Mouse (Mus musculus) liver, embryonic 13.5 days (tissue): Measurements from ENCODE around the gene Frmd4b. TPM values are rescaled to one million over a fixed set of nuclear protein-coding genes. Genes with fewer than 3 reads are reported as not detected.

Source experiments
- ATAC-seq: fragments of 200-750 bp; cut with Nextera tagmentation; 2 replicates; pipeline ENCODE4 v1.8.0; 2017; ENCODE audit warnings: low read depth, mild to moderate bottlenecking, moderate number of reproducible peaks, moderate library complexity
- DNase-seq: peaks from one replicate; pipeline ENCODE4 v3.0.0; 2022
- H3K27ac ChIP-seq: fragments of 300-500 bp; sonication (generic); 2 replicates; pipeline ENCODE4 v1.5.1; 2015; ENCODE audit warnings: moderate library complexity, mild to moderate bottlenecking, inconsistent platforms
- H3K27me3 ChIP-seq: fragments of 300-500 bp; sonication (generic); 2 replicates; pipeline ENCODE4 v1.6.1; 2015; ENCODE audit warnings: mild to moderate bottlenecking, inconsistent platforms
- H3K36me3 ChIP-seq: fragments of 300-500 bp; sonication (generic); 2 replicates; pipeline ENCODE4 v1.6.1; 2015; ENCODE audit warnings: mild to moderate bottlenecking, inconsistent platforms
- H3K4me1 ChIP-seq: fragments of 300-500 bp; sonication (generic); replicated peaks from 2 replicates; pipeline ENCODE4 v1.6.1; 2015; ENCODE audit warnings: inconsistent platforms
- H3K4me2 ChIP-seq: fragments of 300-500 bp; sonication (generic); 2 replicates; pipeline ENCODE4 v1.6.1; 2015; ENCODE audit warnings: inconsistent platforms, mild to moderate bottlenecking, moderate library complexity
- H3K4me3 ChIP-seq: fragments of 300-500 bp; sonication (generic); replicated peaks from 2 replicates; pipeline ENCODE4 v1.5.1; 2015; ENCODE audit warnings: mild to moderate bottlenecking, inconsistent platforms
- H3K9ac ChIP-seq: fragments of 300-500 bp; sonication (generic); 2 replicates; pipeline ENCODE4 v1.6.1; 2015; ENCODE audit warnings: mild to moderate bottlenecking, inconsistent platforms
- H3K9me3 ChIP-seq: fragments of 300-500 bp; sonication (generic); replicated peaks from 2 replicates; pipeline ENCODE4 v1.6.1; 2016; ENCODE audit warnings: inconsistent platforms
- WGBS: fragments of 180-500 bp; shearing (Covaris S2); methylation state at CpG from one replicate; pipeline ENCODE4 v1.1.7; 2015; ENCODE audit not compliant: insufficient replicate concordance; 5-methylcytosine and 5-hydroxymethylcytosine counted together
- polyA plus RNA-seq: library from polyadenylated mRNA; unstranded; fragments of >200 nt; fragmentation: Nextera tagmentation; extraction: Ambion mirVana; gene quantifications from 2 replicates; pipeline ENCODE4 v1.2.1, GENCODE M21; 2015

Frmd4b gene
- polyA plus RNA-seq, 1 experiment from 2014 or later = 3.8 TPM

DNA sequence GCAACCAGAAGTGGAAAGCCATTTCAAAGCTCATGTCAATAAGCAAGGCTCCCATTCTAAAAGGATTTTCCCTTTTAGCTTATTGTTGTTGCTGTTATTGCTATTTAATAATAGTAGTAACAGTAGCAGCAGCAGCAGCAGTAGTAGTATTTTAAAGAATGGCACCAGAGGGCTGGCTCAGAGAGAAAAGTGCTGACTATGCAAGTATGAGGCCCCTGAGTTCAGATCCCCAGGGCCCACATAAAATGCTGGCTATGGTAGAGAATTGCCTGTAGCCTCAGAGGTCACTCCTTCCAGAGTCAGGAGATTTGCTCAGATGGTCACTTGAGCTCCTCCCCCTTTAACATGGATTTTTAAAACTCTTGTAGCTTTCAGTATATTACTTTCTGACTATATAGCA lies 372.1 kb downstream of the Frmd4b start:
- no peak for DNase-seq
- no peaks in the 10 kb centered on the region for H3K9me3 ChIP-seq
- no peak overlapping the region for H3K4me2 ChIP-seq
- H3K27me3 ChIP-seq = no peaks in the 10 kb centered on the region
- no peaks in the 10 kb centered on the region for H3K36me3 ChIP-seq
- H3K4me1 ChIP-seq = no peaks in the 10 kb centered on the region
- no peak overlapping the region for H3K9ac ChIP-seq
- no peak overlapping the region for H3K27ac ChIP-seq
- ATAC-seq = no peak
- no peak overlapping the region for H3K4me3 ChIP-seq

DNA sequence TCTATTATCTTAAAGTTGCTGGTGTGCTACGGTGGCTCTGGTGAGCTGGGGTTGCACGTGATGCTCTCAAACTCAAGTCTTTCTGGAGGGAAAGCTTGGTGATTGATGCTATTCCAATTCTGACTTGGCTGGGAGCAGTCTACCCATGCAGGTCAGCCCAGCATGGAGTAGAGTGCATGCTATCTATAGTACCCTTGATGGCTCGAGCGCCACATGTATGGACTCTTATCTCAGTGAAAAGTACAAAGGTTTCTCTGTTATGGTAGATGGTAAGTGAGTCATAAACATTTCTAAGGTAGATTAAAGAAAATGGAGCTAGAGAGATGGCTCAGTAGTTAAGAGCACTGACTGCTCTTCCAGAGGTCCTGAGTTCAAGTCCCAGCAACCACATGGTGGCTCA lies 374.8 kb downstream of the Frmd4b start:
- no peak overlapping the region for H3K27ac ChIP-seq
- ATAC-seq = no peak
- H3K9me3 ChIP-seq = peaks cover 5% of the 10 kb centered on the region; the same call in 1 of the 2 replicates
- no peaks in the 10 kb centered on the region for H3K36me3 ChIP-seq
- H3K4me2 ChIP-seq = no peak overlapping the region
- no peaks in the 10 kb centered on the region for H3K27me3 ChIP-seq
- no peak overlapping the region for H3K4me3 ChIP-seq
- H3K9ac ChIP-seq = no peak overlapping the region
- H3K4me1 ChIP-seq = no peaks in the 10 kb centered on the region
- DNase-seq = no peak
- 65% methylated on average over 4 of the region's 4 CpGs for WGBS

DNA sequence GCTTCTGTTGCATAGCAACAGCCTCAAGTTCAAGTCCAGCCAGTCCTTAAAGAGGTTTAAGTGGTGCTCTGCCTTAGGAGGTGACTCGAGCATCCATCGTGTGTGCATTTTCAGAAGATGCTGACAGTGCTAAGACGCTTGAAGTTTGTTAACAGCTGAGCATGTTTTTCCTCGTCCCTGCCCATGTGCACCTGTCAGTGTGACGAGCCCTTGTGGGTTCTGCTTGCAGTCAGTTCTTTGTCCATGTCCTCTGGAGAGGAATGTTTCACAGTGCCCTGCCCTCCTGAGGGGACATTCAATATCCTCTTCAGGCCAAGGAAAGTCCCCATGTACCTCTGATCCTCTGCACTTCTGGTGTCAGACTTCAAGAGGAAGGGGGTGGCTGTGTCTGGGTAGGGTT lies 377.2 kb downstream of the Frmd4b start:
- no peaks in the 10 kb centered on the region for H3K27me3 ChIP-seq
- ATAC-seq (no peak), DNase-seq (no peak)
- H3K27ac ChIP-seq = no peak overlapping the region
- no peak overlapping the region for H3K4me3 ChIP-seq
- H3K36me3 ChIP-seq = no peaks in the 10 kb centered on the region
- H3K9me3 ChIP-seq = peaks cover 5% of the 10 kb centered on the region; the same call in 1 of the 2 replicates
- no peaks in the 10 kb centered on the region for H3K4me1 ChIP-seq
- no peak overlapping the region for H3K9ac ChIP-seq
- WGBS = 71% methylated on average over 5 of the region's 5 CpGs
- H3K4me2 ChIP-seq = no peak overlapping the region

DNA sequence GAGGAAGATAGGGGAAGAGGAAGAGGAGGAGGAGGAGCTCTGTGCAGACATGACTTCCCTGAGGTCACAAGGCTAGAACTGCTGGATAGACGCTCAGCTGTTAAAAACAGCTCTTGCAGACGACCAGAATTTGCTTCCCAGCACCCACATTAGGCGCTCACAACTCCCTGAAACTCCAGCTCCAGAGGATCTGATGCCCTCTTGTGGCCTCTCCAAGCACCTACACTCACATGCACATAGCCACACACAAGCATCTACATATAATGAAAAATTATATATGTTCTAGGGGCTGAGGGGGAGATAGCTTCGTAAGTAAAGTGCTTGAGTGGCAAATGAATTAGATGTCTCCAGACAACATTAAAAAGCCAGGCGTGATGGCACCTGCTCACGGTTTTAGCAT lies 378.0 kb downstream of the Frmd4b start:
- ATAC-seq = no peak
- no peaks in the 10 kb centered on the region for H3K36me3 ChIP-seq
- H3K4me2 ChIP-seq = no peak overlapping the region
- H3K9ac ChIP-seq = no peak overlapping the region
- WGBS = 77% methylated on average over 6 of the region's 6 CpGs
- no peaks in the 10 kb centered on the region for H3K27me3 ChIP-seq
- no peak overlapping the region for H3K27ac ChIP-seq
- H3K9me3 ChIP-seq = peaks cover 5% of the 10 kb centered on the region; the same call in 1 of the 2 replicates
- DNase-seq = no peak
- no peaks in the 10 kb centered on the region for H3K4me1 ChIP-seq
- no peak overlapping the region for H3K4me3 ChIP-seq

Other genes with a start within 250 kb of the Frmd4b start
- gene Mitf, start 189.5 kb upstream of the Frmd4b start, polyA plus RNA-seq = 0.45 and 0.52 TPM in 2 replicates